In genomic region chr15:79406564-79406963, GRCm38 (mm10) we compare ENCODE assay signal across 10 mouse cellular contexts.
"Had no signal": no experiment of that assay in that cellular context is flagged by ENCODE, and none has a peak within 500 bp of the region (broad histone marks: within the 10 kb centered on the region; RNA-seq: fewer than 3 reads in every experiment).

No protein-coding gene starts in this region.

- H3K9ac ChIP-seq: limb, embryonic 12.5 days; liver, embryonic 14.5 days; midbrain, embryonic 12.5 days had no signal

- H3K4me3 ChIP-seq: limb, embryonic 12.5 days; midbrain, embryonic 12.5 days had no signal

- DNase-seq: kidney, adult 11 months; kidney, adult 9 months; kidney, postnatal 36 days; lung, adult 18-20 months; right cerebral cortex, postnatal 14 days had no signal

- H3K36me3 ChIP-seq: limb, embryonic 12.5 days; midbrain, embryonic 12.5 days had no signal

- H3K9me3 ChIP-seq: limb, embryonic 12.5 days; midbrain, embryonic 12.5 days had no signal

- H3K27ac ChIP-seq: kidney, postnatal 0 days; limb, embryonic 12.5 days; liver, embryonic 14.5 days; midbrain, embryonic 12.5 days had no signal

- H3K4me2 ChIP-seq: limb, embryonic 12.5 days; midbrain, embryonic 12.5 days had no signal

- H3K27me3 ChIP-seq: limb, embryonic 12.5 days had no signal

- ATAC-seq: midbrain, embryonic 16.5 days had no signal
